Mouse (Mus musculus) gastrocnemius, adult 8-10 months (tissue): ENCODE data around the gene Usp47. TPM values are rescaled to one million over a fixed set of nuclear protein-coding genes. Genes with fewer than 3 reads are reported as not detected.
"Not testable (repeated sequence)": the region's sequence is repeated elsewhere in the genome, so short reads cannot be mapped to it uniquely, and the experiment has no call there.

ENCODE experiments used
- DNase-seq, 2 experiments: peaks; one replicate each; pipeline ENCODE4 v3.0.0; 2022; ENCODE audit warnings: low spot score in 2 of 2
- total RNA-seq, 4 experiments: library from RNA; stranded (reverse); gene quantifications; 2 replicates each; pipeline ENCODE4 v1.2.4; 2022

The Usp47 gene
- total RNA-seq, 4 experiments from 2014 or later: 231 to 268 (median 245) TPM

DNA sequence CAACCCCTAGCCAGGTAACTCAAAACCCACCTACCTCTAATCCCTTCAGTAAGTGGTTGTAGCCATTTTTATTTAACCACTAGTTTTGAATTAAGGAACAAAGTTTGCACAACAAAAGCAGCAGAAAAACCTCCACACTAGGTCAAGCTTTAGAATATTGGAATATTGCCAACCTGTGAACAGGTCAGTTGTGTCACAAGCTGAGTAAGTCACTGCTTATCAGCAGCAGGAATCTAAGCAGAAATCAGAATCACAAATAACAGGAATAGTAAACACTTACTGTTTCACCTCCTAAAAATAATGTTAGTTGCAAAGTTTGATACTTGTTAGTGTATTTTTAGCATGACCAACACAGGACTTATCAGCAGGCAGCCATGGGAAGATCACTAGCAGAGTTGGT lies 17.0 kb downstream of the Usp47 start:
- no peak for DNase-seq

DNA sequence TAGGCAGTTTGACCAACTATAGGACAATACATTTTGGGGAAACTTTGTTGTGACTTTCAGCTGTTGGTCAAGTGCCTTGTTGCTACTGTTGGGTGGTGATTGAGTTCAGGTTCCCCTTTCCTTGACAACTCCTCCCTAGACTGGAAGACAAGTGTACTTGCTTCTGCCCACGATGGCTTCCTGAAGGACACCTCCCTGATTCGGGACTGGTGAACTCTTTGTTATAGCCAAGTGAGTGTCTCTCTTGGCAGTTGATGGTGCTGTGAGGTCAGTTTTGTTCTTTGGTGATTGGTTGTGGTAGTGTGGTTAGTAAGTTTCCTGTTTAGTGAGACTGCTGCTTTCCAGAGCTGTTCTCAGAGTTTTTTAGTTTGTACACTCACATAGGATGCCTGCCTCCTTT lies 19.5 kb downstream of the Usp47 start:
- DNase-seq: no peak

DNA sequence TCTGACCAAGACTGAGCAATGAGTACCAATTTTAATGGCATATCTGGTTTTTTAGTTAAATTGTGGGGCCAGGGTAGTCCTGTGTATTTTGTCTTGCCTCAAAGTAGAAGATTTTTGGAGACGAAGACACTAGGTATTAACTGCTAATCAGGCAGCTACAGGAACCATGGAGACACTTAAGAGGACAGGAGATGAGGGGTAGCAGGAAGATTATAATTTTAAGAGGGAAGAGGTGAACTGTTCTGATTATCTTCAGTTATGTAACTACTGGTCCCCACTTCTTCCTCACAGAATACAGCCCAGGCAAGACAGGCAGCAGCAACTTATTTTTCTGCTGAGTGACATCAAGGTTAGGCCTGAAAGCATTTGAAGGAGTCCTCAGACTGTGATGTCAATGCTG lies 21.9 kb downstream of the Usp47 start:
- DNase-seq: no peak

DNA sequence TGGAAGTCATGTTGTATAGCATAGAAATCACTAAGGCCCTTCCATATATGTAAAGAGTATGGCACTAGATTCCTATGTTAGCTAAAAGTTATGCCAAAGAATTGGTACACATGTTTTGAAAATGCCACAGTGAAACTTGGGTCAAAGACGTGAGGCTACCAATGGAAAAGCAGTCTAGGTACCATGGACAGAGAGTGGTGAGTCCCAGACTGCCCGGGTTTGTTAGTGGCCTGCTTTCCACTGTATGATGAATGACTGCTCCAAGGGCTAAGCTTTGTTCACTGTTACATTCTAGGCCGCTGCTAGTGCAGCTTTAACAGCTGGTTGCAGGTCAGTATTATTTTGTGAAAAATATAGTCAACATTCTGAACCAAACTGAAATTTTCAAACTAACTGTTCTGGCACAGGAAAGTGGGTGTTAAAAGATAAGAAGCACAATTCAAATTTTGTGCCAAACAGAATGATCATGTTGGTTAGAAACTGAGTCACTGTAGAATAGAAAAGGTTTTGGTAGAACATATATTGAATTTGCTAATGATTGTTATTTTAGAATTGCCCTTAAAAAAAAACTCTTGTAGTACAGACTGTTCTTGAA lies 22.6 kb downstream of the Usp47 start:
- DNase-seq: no peak

DNA sequence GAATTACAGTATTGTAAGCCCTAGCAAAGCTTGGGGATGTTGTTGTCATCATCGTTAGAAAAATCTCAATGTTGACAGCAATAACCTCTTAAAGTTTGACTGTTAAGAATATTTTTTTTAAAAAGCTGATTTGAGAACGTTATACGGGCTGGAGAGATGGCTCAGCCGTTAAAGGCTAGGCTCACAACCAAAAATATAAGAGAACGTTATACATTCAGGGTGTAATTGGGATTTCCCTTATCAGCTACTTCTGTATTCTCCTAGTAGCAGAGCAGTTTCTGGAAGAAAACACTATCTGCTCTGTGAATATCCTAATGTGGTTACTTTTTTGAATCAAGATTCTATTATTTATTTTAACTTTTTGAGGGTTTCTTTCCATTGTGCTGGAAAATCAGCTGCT lies 25.3 kb downstream of the Usp47 start:
- DNase-seq: no peak

DNA sequence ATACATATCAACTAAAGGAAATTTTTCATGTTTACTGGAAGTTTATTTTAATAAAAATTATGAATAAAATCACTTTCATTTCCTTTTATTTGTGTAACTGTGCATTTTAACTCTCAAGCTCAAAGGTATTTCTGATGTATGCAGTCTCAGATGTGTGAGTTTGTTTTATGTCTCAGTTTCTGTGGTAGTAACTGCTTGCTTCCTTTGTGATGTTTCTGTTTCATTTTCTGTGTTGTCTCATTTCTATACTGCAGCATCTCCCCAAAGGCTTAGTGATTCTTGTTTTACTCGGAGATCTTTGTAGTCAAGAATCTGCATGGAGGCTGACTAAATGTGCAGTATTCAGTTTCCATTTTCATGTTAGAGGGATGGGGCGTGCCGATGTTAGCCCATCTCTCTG lies 30.4 kb downstream of the Usp47 start:
- no peak for DNase-seq

DNA sequence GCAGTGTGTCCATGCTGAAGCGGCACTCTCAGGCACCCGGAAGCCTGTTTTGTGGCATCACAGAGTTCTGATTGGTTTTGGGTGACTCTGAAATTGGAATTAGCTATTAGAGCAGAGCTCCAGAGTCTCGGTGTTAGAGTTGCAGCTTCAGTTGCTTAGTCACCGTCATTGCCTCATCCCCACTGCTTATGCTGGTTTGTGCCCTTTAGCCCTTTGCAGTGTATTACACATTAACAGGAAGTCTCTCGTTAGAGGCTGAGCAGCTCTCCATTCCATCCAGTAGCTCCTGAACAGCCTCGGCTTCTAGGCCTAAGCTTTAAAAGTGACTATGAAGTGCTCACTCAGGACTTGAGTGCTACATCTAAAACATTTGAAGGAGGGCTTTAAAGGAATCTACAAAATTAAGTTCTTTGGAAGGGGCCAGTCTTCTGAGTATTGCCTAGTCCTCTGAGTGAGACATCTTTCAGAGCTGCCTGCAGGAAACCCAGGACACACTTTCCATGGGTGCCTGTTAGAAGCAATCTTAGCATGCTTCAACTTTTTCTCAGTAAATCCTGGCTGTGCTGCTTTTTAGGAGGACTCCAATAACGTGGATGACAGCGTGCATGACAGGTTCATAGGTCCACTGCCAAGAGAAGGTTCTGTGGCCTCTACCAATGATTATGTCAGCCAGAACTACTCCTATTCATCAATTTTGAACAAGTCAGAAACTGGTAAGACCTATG lies 32.8 kb downstream of the Usp47 start:
- no peak for DNase-seq

DNA sequence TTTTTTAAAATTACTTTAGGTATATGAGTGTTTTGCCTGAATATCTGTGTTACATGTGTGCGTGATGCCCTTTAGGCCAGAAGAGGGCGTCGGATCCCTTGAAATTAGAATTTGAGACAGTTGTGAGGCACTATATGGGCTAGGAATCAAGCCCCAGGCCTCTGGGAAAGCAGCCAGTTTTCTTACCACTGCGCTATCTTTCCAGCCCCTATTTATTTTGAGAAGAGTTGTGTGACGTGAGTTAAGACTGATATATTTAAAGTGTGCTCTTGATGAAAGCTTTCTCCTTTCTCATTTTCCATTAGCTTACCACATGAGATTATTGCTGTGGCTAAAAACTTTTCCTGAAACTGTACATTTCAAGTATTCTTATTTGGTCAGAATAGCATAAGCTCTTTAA lies 51.6 kb downstream of the Usp47 start:
- DNase-seq: no peak

DNA sequence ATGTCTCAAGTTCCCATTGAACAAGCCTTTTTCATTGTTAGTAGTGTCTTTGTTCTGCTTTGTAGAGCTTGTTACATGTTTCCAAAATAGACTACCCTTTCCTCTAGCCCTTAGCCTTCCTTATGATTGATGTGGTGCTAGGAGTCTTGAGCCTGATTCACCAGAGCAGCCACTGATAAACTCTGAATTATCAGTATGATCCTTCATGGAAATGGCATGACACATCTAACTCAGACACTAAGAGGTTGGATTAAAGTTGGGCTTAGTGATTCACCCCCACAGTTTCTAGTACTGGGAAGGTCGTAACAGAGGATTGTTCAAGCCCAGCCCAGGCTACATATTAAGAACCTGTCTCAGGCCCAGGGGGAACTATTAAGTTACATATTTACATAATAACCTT lies 59.3 kb downstream of the Usp47 start:
- no peak for DNase-seq

DNA sequence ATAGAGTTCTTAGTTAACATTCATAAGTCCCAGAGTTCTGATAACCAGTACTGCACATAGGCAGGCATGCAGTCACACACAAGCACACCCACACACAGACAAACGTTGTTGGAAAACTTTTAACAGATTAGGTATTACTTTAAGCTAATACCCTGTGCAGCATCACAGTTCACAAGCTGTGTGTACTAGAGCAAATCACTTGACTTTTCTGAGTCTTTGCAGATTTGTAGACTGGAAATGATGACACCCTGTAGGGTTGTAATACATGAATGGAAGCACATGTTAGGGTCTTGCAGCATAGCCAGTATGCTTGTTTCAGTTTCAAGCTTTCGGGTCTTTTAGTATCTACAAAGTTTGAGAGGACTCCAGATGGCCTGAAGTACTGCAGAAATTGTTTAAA lies 60.9 kb downstream of the Usp47 start:
- no peak for DNase-seq

DNA sequence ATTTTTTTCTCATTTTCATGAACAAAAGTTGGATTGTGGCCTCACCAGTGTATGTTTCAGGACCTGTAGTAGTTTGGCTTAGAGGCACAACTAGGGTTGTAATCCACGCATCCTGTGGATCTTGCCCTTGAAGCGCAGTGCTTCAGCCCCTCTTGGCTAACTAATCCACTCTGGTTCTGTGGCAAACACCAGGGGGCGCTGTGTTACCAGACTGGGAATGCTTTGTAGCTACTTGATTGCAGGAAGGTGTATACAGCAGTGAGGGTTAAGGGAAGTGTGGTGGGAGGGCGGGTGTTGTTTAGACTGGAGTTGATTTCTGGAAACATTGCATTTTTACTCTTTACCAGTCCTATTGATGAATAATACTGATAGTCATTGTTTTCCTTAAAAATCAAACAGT lies 61.8 kb downstream of the Usp47 start:
- peak; percentile 55 to 75 for DNase-seq

DNA sequence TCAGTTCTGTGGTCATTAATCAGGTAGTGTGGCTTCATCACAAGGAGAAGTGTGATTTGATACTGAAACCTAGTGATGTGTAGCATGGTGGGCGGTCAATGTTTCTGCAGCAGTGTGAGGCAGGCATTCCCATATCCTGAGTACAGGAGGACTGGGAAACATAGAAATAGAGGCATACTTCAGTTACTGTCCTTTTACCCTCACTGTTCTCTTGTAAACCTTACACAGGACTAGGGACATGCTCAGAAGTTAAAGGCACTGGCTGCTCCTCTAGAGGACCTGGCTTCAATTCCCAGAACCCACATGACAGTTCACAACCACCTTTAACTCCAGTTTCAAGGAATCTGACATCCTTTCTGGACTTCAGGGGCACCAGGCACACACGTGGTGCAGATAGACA lies 62.9 kb downstream of the Usp47 start:
- no peak for DNase-seq

DNA sequence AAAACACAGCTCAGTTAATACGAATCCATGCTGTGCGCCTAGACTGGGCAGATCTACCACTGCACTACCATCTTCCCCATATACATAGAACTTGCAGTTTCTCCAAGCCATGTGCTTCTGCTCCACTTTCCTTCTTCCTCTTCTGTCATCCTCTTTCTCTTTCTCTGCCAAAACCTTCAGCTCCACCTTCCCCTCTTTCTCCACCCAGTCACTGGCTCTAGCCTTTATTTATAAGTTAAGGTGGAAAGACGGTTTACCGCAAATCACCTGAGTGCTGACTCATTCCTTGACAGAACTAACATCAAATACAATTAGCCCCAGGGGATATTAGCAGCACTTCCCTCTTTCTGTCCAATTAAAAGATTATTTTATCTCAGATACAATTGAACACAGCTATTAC lies 71.6 kb downstream of the Usp47 start:
- DNase-seq: not testable (repeated sequence)

DNA sequence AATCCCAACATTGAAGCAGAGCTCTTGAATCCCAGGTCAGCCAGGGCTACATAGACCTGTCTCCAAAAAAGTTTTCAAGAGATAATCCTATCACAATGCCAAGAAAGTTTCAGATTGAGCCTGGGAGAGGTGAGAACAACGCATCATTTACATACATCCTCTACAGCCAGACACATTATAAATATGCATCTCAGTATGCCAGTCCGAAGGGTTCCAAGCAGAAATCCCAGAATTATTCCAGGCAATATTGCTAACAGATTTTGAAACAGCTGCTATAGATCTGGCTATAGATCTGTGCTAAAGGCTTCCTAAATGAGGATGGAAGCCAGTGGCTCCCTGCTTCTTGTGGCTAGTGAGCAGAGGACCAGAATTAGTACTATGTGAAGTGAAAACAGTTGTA lies 77.6 kb downstream of the Usp47 start:
- no peak for DNase-seq

DNA sequence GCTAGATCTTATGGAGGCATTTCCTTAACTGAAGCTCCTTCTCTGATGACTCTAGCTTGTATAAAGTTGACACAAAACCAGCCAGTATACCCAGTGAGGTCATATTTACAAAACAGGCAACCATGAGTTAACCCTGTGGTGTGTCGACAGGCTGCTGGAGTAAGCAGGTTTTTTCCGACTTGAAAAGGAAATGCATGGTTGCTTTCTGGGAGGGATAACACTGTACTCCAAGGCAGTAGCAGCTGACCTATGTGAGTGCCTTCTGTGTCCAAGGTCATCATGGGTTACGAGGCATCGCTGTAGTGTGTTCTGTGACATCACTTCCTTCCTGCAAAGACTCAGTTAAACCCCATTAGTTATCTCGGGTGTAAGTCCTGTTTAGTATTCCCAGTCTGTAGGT lies 79.6 kb downstream of the Usp47 start:
- no peak for DNase-seq

DNA sequence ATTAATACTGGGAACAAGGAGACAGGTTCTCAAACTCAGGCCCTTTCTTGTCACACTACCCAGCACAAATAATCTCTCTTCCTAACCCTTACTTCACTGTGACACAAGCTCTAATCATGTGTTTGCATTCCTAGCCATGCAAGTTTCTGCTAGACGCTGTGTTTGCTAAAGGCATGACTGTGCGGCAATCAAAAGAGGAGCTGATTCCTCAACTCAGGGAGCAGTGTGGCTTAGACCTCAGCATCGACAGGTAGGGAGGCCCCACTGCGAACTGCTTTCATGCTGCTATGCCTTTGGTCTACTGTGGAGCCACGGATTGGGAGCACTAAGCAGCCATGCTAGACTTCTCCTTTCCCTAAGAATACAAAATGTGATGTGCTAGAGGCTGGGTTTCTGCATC lies 80.5 kb downstream of the Usp47 start:
- DNase-seq: no peak

DNA sequence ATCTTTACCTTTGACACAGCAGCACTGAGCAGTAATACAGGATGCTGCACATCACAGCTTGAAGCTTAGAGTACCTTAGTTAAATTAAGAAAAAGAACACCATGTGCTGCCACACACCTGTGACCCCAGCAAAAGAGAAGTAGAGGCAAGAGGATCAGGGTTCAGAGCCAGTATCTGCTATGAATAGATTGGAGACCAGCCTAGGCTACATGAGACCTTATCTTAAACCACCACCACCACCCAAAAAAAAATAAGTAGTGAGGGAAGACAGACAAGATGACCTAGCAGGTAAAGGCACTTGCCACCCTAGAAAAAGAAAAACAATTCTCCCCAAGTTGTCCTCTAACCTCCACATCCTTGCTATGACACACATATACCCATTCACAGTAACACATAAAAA lies 85.5 kb downstream of the Usp47 start:
- no peak for DNase-seq

DNA sequence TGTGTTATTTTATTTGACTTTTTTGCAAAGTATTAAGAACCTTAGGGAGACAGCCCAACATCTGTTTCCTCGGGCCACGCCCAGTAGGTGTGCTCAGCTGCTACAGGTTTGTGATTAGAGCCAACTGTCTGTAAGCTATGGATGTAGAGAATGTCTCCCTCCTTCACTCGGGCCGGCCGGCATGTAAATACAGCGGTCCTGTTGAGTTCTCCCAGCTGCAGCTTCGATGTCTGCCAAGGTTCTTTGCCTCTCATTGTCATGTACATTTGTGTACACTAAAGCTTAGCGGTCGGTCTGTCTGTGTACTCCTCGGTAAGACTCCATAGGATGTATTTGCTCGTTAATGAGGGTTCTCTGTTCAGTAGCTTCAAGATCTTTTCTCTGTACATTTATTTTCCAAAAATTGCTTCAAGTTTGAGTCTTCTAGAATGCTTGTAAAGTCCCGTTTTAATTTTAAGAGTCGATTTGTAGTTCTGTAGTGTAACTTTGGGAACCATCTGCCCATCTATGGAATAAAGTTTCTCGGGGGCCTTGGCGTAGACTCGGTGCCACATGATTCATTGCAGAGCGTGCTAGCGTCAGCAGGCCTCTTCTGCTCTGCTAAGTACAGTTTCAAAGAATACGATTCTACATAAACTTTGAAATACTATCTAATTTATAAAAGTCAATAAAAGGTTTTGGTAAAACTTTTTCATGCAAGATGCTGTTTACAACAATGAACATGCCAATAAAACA lies 87.5 kb downstream of the Usp47 start:
- no peak for DNase-seq

DNA sequence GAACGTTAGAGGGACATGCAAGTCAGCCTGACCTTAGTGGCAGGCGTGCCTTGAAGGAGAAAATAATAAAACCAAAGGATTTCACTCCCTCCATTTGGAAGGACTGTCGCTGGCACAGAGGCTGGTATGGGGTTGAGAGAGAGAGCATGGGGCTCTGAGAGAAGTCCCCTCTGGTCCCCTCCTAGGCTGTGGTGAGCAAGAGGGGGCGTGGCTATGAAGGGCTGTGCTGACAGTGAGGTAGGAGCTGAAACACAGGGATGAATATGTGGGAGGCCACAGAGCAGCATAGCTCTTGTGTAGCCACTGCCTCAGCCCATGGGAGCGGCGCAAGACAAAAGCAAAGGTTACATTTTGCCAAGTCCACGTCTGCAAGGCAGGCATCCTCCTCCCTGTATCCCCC lies 94.2 kb downstream of the Usp47 start:
- DNase-seq: no peak

DNA sequence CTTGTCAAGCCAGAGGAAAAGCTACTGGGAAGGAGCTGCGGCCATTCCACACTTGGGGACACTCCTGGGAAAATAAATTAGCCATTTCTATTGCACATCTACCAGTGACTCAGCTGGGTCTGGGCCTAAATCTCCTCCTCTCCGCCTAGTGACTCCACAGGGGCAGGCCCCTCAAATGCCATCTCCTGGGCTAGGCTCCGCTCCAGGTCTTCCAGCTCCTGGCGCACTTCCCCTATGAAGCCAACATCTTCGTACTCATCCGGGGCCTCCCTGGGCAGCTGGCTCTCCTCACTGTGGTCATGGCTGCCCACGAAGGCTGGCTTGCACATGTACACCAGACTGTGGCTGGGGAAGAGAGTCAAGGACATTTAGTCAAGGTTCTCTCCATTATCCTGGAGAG lies 94.8 kb downstream of the Usp47 start:
- DNase-seq: no peak

DNA sequence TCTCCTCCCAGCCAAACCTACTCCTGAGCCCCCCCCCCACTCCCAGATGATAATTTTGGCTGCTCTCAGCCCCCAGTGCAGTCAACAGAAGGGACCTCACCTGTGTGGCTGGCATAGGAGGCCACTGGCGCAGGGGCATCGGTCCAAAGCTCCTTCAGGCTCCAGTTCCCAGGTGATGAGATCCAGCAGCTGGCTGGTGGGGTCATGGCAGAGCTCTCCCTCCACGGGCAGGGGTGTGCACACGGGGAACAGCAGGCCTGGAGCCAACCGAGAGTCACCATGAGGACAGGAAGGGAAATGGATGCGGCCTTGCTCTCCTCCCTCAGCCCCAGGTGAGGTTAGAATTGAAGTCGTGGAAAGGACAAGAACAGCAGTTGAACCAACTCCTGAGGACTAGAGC lies 95.9 kb downstream of the Usp47 start:
- DNase-seq: no peak

DNA sequence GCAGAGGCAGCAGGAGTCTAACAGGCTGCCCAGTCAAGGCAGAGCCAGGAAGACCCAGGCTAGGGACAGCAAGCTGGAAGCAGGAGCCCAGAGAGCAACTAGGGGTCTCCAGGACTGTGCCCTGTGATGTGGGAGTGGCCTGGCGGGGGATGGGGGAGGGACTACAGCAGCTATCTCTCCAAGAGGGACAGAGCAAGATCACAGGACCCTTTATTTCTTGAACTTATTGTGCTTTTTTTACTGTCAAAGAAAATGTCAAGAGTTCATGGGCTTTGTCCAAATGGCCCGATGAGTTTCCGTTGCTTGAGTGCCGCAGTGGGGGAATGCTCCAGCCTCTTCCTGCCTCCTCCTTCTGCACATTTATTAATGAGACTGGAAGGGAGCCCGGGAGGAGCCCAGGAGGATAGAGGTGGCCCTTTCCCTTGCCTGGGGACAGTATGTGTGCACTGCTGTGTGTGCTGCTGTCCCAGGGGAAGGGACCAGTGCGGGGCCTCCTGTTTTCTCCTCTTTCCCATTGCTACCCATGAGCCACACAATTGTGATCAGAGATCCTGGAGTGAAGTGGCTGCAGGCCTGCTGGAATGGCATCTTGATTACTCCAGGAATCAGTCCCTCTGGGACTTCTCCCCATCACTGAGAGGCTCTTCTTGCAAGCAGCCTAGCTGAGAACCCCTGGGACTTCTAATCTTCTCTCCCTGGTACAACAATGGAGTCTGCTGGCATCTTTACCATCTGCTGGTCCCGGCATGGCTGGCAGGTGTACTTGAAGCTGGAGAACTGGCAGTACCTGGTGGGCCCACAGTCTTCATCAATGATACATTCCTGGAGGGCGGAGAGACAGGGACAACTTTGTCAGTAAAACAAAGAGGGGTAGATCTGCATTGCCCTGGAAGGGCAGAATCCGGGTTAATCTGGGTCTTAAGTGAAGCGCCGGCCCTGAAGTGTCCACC lies 97.8 kb downstream of the Usp47 start:
- DNase-seq: no peak
